Mouse (Mus musculus): ENCODE measurements around the gene Cntn4. TPM values are rescaled to one million over a fixed set of nuclear protein-coding genes. Genes with fewer than 3 reads are reported as not detected.

Gene Cntn4
- polyA plus RNA-seq, 1 experiment: 9.0 TPM

GRCm38 (mm10) chr6:106263396-106263795, 585.9 kb downstream of the Cntn4 start:
- TF ChIP-seq POLR2A (IDR thresholded peaks at IDR 0.05; ENCODE audit: borderline replicate concordance, extremely low read depth, insufficient read depth, insufficient read length, poor library complexity, severe bottlenecking) (no peak), CTCF (IDR thresholded peaks at IDR 0.05; ENCODE audit: borderline replicate concordance, extremely low read depth, insufficient read depth, insufficient read length) (no peak)
- no peak for DNase-seq (ENCODE audit: low read depth)

- no peak for TF ChIP-seq CTCF (IDR thresholded peaks at IDR 0.05; ENCODE audit: borderline replicate concordance, extremely low read depth, insufficient read depth, insufficient read length)
- TF ChIP-seq POLR2A (IDR thresholded peaks at IDR 0.05; ENCODE audit: borderline replicate concordance, extremely low read depth, insufficient read depth, insufficient read length, poor library complexity, severe bottlenecking): no peak
- DNase-seq (ENCODE audit: low read depth): no peak
These were observed 588.0 kb downstream of the Cntn4 start for GRCm38 (mm10) chr6:106265487-106265886.

- peak; percentile 49 for DNase-seq (ENCODE audit: low read depth)
- TF ChIP-seq CTCF (IDR thresholded peaks at IDR 0.05; ENCODE audit: borderline replicate concordance, extremely low read depth, insufficient read depth, insufficient read length) (no peak), POLR2A (IDR thresholded peaks at IDR 0.05; ENCODE audit: borderline replicate concordance, extremely low read depth, insufficient read depth, insufficient read length, poor library complexity, severe bottlenecking) (no peak)
These were observed 588.8 kb downstream of the Cntn4 start for GRCm38 (mm10) chr6:106266304-106266703.

- TF ChIP-seq CTCF (IDR thresholded peaks at IDR 0.05; ENCODE audit: borderline replicate concordance, extremely low read depth, insufficient read depth, insufficient read length) (no peak), POLR2A (IDR thresholded peaks at IDR 0.05; ENCODE audit: borderline replicate concordance, extremely low read depth, insufficient read depth, insufficient read length, poor library complexity, severe bottlenecking) (no peak)
- DNase-seq (ENCODE audit: low read depth): no peak
These were observed 591.3 kb downstream of the Cntn4 start for GRCm38 (mm10) chr6:106268723-106269122.

GRCm38 (mm10) chr6:106277139-106277538, 599.7 kb downstream of the Cntn4 start:
- TF ChIP-seq CTCF (IDR thresholded peaks at IDR 0.05; ENCODE audit: borderline replicate concordance, extremely low read depth, insufficient read depth, insufficient read length): no peak
- TF ChIP-seq POLR2A (IDR thresholded peaks at IDR 0.05; ENCODE audit: borderline replicate concordance, extremely low read depth, insufficient read depth, insufficient read length, poor library complexity, severe bottlenecking): no peak
- no peak for DNase-seq (ENCODE audit: low read depth)

- TF ChIP-seq CTCF (IDR thresholded peaks at IDR 0.05; ENCODE audit: borderline replicate concordance, extremely low read depth, insufficient read depth, insufficient read length) (no peak), POLR2A (IDR thresholded peaks at IDR 0.05; ENCODE audit: borderline replicate concordance, extremely low read depth, insufficient read depth, insufficient read length, poor library complexity, severe bottlenecking) (no peak)
- peak; percentile 31 for DNase-seq (ENCODE audit: low read depth)
These were observed 604.2 kb downstream of the Cntn4 start for GRCm38 (mm10) chr6:106281621-106282020.

GRCm38 (mm10) chr6:106283815-106284214, 606.4 kb downstream of the Cntn4 start:
- TF ChIP-seq POLR2A (IDR thresholded peaks at IDR 0.05; ENCODE audit: borderline replicate concordance, extremely low read depth, insufficient read depth, insufficient read length, poor library complexity, severe bottlenecking): no peak
- no peak for TF ChIP-seq CTCF (IDR thresholded peaks at IDR 0.05; ENCODE audit: borderline replicate concordance, extremely low read depth, insufficient read depth, insufficient read length)
- DNase-seq (ENCODE audit: low read depth): no peak

GRCm38 (mm10) chr6:106299451-106299850, 622.0 kb downstream of the Cntn4 start:
- TF ChIP-seq CTCF (IDR thresholded peaks at IDR 0.05; ENCODE audit: borderline replicate concordance, extremely low read depth, insufficient read depth, insufficient read length) (no peak), POLR2A (IDR thresholded peaks at IDR 0.05; ENCODE audit: borderline replicate concordance, extremely low read depth, insufficient read depth, insufficient read length, poor library complexity, severe bottlenecking) (no peak)
- DNase-seq (ENCODE audit: low read depth): no peak

GRCm38 (mm10) chr6:106300179-106300578, 622.7 kb downstream of the Cntn4 start:
- TF ChIP-seq CTCF (IDR thresholded peaks at IDR 0.05; ENCODE audit: borderline replicate concordance, extremely low read depth, insufficient read depth, insufficient read length) (no peak), POLR2A (IDR thresholded peaks at IDR 0.05; ENCODE audit: borderline replicate concordance, extremely low read depth, insufficient read depth, insufficient read length, poor library complexity, severe bottlenecking) (no peak)
- no peak for DNase-seq (ENCODE audit: low read depth)

- TF ChIP-seq CTCF (IDR thresholded peaks at IDR 0.05; ENCODE audit: borderline replicate concordance, extremely low read depth, insufficient read depth, insufficient read length) (no peak), POLR2A (IDR thresholded peaks at IDR 0.05; ENCODE audit: borderline replicate concordance, extremely low read depth, insufficient read depth, insufficient read length, poor library complexity, severe bottlenecking) (no peak)
- DNase-seq (ENCODE audit: low read depth): no peak
These were observed 625.0 kb downstream of the Cntn4 start for GRCm38 (mm10) chr6:106302435-106302834.

- no peak for TF ChIP-seq POLR2A (IDR thresholded peaks at IDR 0.05; ENCODE audit: borderline replicate concordance, extremely low read depth, insufficient read depth, insufficient read length, poor library complexity, severe bottlenecking)
- no peak for TF ChIP-seq CTCF (IDR thresholded peaks at IDR 0.05; ENCODE audit: borderline replicate concordance, extremely low read depth, insufficient read depth, insufficient read length)
- no peak for DNase-seq (ENCODE audit: low read depth)
These were observed 651.5 kb downstream of the Cntn4 start for GRCm38 (mm10) chr6:106328987-106329386.

- DNase-seq (ENCODE audit: low read depth): no peak
- TF ChIP-seq CTCF (IDR thresholded peaks at IDR 0.05; ENCODE audit: borderline replicate concordance, extremely low read depth, insufficient read depth, insufficient read length): no peak
- TF ChIP-seq POLR2A (IDR thresholded peaks at IDR 0.05; ENCODE audit: borderline replicate concordance, extremely low read depth, insufficient read depth, insufficient read length, poor library complexity, severe bottlenecking): no peak
These were observed 652.2 kb downstream of the Cntn4 start for GRCm38 (mm10) chr6:106329636-106330035.

All from brain, embryonic 14.5 days (tissue).